Mouse (Mus musculus): ENCODE measurements around the gene Heatr3.
"Not testable (repeated sequence)": the region's sequence is repeated elsewhere in the genome, so short reads cannot be mapped to it uniquely, and the experiment has no call there.

Heatr3 gene

GRCm38 (mm10) chr8:88185716-88186115, 48.1 kb downstream of the Heatr3 start:
- no peak for DNase-seq (ENCODE audit: low read depth, low spot score)

GRCm38 (mm10) chr8:88197328-88197727, 59.7 kb downstream of the Heatr3 start:
- no peak for DNase-seq (ENCODE audit: low read depth, low spot score)

GRCm38 (mm10) chr8:88198551-88198944, 60.9 kb downstream of the Heatr3 start:
- peak; percentile 47 for DNase-seq (ENCODE audit: low read depth, low spot score)

GRCm38 (mm10) chr8:88198945-88199571, 61.4 kb downstream of the Heatr3 start, which contains the start of gene Tent4b:
TSS of gene Tent4b (plus strand) at chr8:88199213.
- DNase-seq (ENCODE audit: low read depth, low spot score): peak; percentile 90

- DNase-seq (ENCODE audit: low read depth, low spot score): peak; percentile 44
Observed at GRCm38 (mm10) chr8:88199700-88200601, 62.3 kb downstream of the Heatr3 start.

- DNase-seq (ENCODE audit: low read depth, low spot score): no peak
Observed at GRCm38 (mm10) chr8:88200724-88201495, 63.3 kb downstream of the Heatr3 start.

- no peak for DNase-seq (ENCODE audit: low read depth, low spot score)
Observed at GRCm38 (mm10) chr8:88201641-88202040, 64.0 kb downstream of the Heatr3 start.

GRCm38 (mm10) chr8:88206016-88206415, 68.4 kb downstream of the Heatr3 start:
- DNase-seq (ENCODE audit: low read depth, low spot score): no peak

- DNase-seq (ENCODE audit: low read depth, low spot score): no peak
Observed at GRCm38 (mm10) chr8:88207121-88207821, 69.6 kb downstream of the Heatr3 start.

- not testable (repeated sequence) for DNase-seq (ENCODE audit: low read depth, low spot score)
Observed at GRCm38 (mm10) chr8:88209930-88210827, 72.5 kb downstream of the Heatr3 start.

GRCm38 (mm10) chr8:88221353-88221752, 83.7 kb downstream of the Heatr3 start:
- DNase-seq (ENCODE audit: low read depth, low spot score): peak; percentile 24
